Mouse (Mus musculus) lung, postnatal 10 days (tissue): ENCODE measurements around the gene Smox.

ENCODE experiments used
- DNase-seq: peaks from one replicate; pipeline ENCODE4 v3.0.0; 2021

Smox gene

DNA sequence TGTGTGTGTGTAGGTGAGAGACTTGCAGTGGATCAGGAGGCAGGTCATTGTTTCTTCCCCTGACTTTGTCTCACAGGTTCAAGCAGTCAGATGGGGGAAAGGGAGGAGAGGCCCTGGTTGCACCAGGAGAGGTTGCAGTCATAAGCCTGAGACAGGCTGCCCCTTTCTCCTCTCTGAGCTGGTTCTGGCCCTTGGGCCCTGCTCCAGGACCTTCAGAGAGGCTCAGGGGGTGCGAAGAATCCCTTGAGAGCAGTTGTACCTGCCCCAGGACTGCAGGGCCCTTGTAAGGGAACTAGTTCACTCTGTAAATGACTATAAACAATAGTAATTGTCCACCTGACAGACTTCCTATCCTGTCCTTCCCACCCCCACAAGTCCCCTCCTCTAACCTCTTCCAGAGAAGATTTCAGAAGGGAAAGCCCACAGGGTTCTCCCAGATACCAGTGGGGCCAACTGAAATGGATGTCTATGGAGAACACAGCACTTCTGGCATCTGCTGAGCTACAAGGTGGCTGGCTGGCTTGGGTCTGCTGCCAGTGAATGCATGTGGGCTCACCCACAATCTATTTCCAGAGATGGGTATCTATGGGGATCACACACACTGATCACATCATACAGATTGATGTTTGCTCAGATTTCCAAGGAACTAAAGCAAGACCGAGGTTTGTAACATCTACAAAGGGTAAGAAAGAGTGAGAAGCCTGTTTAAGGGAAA, 69.1 kb downstream of the Smox start:
- DNase-seq, result no peak

- no peak for DNase-seq
These were observed 70.1 kb downstream of the Smox start for GRCm38 (mm10) chr2:131561344-131561870.

- DNase-seq, result no peak
These were observed 70.7 kb downstream of the Smox start, which contains the start of gene Adra1d for GRCm38 (mm10) chr2:131561891-131562585. Adra1d (minus strand) TSS chr2:131562283.

- DNase-seq, result peak; percentile 81
These were observed 71.4 kb downstream of the Smox start for GRCm38 (mm10) chr2:131562586-131563122.
